Mouse (Mus musculus) MEL (cell line): ENCODE results near the gene Ift52. TPM values are rescaled to one million over a fixed set of nuclear protein-coding genes. Genes with fewer than 3 reads are reported as not detected.

Experiments
- DNase-seq: peaks from one replicate; pipeline ENCODE4 v3.0.0; 2011; ENCODE audit warnings: low read depth, low spot score
- H3K27ac ChIP-seq: 2 replicates; pipeline ENCODE4 v1.5.1; 2012; ENCODE audit warnings: low read depth, mild to moderate bottlenecking, control low read depth, low read length, moderate library complexity; ENCODE audit not compliant: control insufficient read depth
- H3K27me3 ChIP-seq, 2 experiments: fragments of 150-350 bp in 1 of 2; sonication (generic) in 1 of 2; 2 replicates each; pipeline ENCODE4 v1.6.1; 2012; ENCODE audit warnings: low read length in 2 of 2, mild to moderate bottlenecking in 2 of 2, improper control_type of control experiment in 1 of 2, moderate library complexity in 1 of 2; ENCODE audit not compliant: insufficient read depth in 2 of 2, control insufficient read depth in 1 of 2
- H3K36me3 ChIP-seq, 2 experiments: 2 replicates each; pipeline ENCODE4 v1.6.1; 2012 to 2014; ENCODE audit warnings: low read length in 2 of 2, improper control_type of control experiment in 1 of 2, inconsistent platforms in 1 of 2, mild to moderate bottlenecking in 1 of 2; ENCODE audit not compliant: insufficient read depth in 2 of 2, control insufficient read depth in 1 of 2
- H3K4me1 ChIP-seq, 2 experiments: fragments of 150-350 bp in 1 of 2; sonication (generic) in 1 of 2; 2 replicates each; pipeline ENCODE4 v1.6.1; 2012; ENCODE audit warnings: low read length in 2 of 2, improper control_type of control experiment in 1 of 2, mild to moderate bottlenecking in 1 of 2; ENCODE audit not compliant: insufficient read depth in 2 of 2, control insufficient read depth in 1 of 2
- H3K4me3 ChIP-seq, 2 experiments: fragments of 150-350 bp in 1 of 2; sonication (generic) in 1 of 2; 2 replicates each; pipeline ENCODE4 v1.5.1; 2012; ENCODE audit warnings: low read depth in 2 of 2, low read length in 2 of 2, mild to moderate bottlenecking in 2 of 2, moderate library complexity in 2 of 2, control low read depth in 1 of 2, improper control_type of control experiment in 1 of 2; ENCODE audit not compliant: control insufficient read depth in 1 of 2, insufficient read depth in 1 of 2
- H3K79me2 ChIP-seq: 2 replicates; pipeline ENCODE4 v1.6.1; 2012; ENCODE audit warnings: mild to moderate bottlenecking, low read length, moderate library complexity; ENCODE audit not compliant: control insufficient read depth, poor library complexity, insufficient read depth
- H3K9ac ChIP-seq: 2 replicates; pipeline ENCODE4 v1.6.1; 2012; ENCODE audit warnings: low read depth, mild to moderate bottlenecking, control low read depth, low read length, moderate library complexity; ENCODE audit not compliant: control insufficient read depth, poor library complexity, severe bottlenecking
- H3K9me3 ChIP-seq: fragments of 150-350 bp; sonication (generic); replicated peaks from 2 replicates; pipeline ENCODE4 v1.6.1; 2012; ENCODE audit warnings: mild to moderate bottlenecking, low read length, improper control_type of control experiment, moderate library complexity; ENCODE audit not compliant: insufficient read depth
- BHLHE40 ChIP-seq: IDR thresholded peaks from 2 replicates; pipeline ENCODE4 v1.6.1; 2012; ENCODE audit warnings: low read depth, mild to moderate bottlenecking, inconsistent platforms, low read length, improper control_type of control experiment, borderline replicate concordance
- CHD2 ChIP-seq: IDR thresholded peaks from 2 replicates; pipeline ENCODE4 v1.6.1; 2011; ENCODE audit warnings: low read length, improper control_type of control experiment
- CTCF ChIP-seq, 3 experiments: IDR thresholded peaks in 2 of 3; conservative IDR thresholded peaks in 1 of 3; 2 replicates each; pipeline ENCODE4 v1.5.1; 2011 to 2012; ENCODE audit warnings: low read length in 3 of 3, low read depth in 2 of 3, mild to moderate bottlenecking in 2 of 3, improper control_type of control experiment in 1 of 3, inconsistent platforms in 1 of 3, mixed read lengths in 1 of 3, moderate library complexity in 1 of 3; ENCODE audit not compliant: control insufficient read depth in 1 of 3, insufficient read depth in 1 of 3, poor library complexity in 1 of 3, severe bottlenecking in 1 of 3
- E2F4 ChIP-seq: IDR thresholded peaks from 2 replicates; pipeline ENCODE4 v1.6.1; 2011; ENCODE audit warnings: low read depth, low read length, improper control_type of control experiment, borderline replicate concordance
- EP300 ChIP-seq, 2 experiments: IDR thresholded peaks; 2 replicates each; pipeline ENCODE4 v1.6.1; 2011; ENCODE audit warnings: improper control_type of control experiment in 2 of 2, low read length in 2 of 2, low read depth in 1 of 2, mild to moderate bottlenecking in 1 of 2
- ETS1 ChIP-seq: IDR thresholded peaks from 2 replicates; pipeline ENCODE4 v1.6.1; 2012; ENCODE audit warnings: low read depth, mild to moderate bottlenecking, inconsistent platforms, low read length, improper control_type of control experiment, moderate library complexity
- GABPA ChIP-seq: IDR thresholded peaks from 2 replicates; pipeline ENCODE4 v1.6.1; 2012; ENCODE audit warnings: low read depth, mild to moderate bottlenecking, inconsistent platforms, low read length, improper control_type of control experiment, moderate library complexity
- GATA1 ChIP-seq: IDR thresholded peaks from 2 replicates; pipeline ENCODE4 v1.6.1; 2011; ENCODE audit warnings: low read depth, low read length, improper control_type of control experiment
- HCFC1 ChIP-seq: IDR thresholded peaks from 2 replicates; pipeline ENCODE4 v1.6.1; 2012; ENCODE audit warnings: low read depth, mild to moderate bottlenecking, inconsistent platforms, low read length, improper control_type of control experiment, moderate library complexity
- MAZ ChIP-seq: IDR thresholded peaks from 2 replicates; pipeline ENCODE4 v1.6.1; 2012; ENCODE audit warnings: low read depth, mild to moderate bottlenecking, inconsistent platforms, low read length, improper control_type of control experiment
- MEF2A ChIP-seq: IDR thresholded peaks from 2 replicates; pipeline ENCODE4 v1.6.1; 2014; ENCODE audit warnings: low read depth, mild to moderate bottlenecking, inconsistent platforms, low read length, improper control_type of control experiment; ENCODE audit not compliant: poor library complexity, insufficient replicate concordance, severe bottlenecking; ENCODE audit errors: extremely low read depth
- MYB ChIP-seq: IDR thresholded peaks from 2 replicates; pipeline ENCODE4 v1.6.1; 2011; ENCODE audit warnings: mild to moderate bottlenecking, low read depth, low read length, improper control_type of control experiment
- MYC ChIP-seq: IDR thresholded peaks from 2 replicates; pipeline ENCODE4 v1.6.1; 2011; ENCODE audit warnings: low read depth, mild to moderate bottlenecking, low read length, improper control_type of control experiment, moderate library complexity
- NELFE ChIP-seq: IDR thresholded peaks from 2 replicates; pipeline ENCODE4 v1.6.1; 2011; ENCODE audit warnings: low read depth, low read length, improper control_type of control experiment
- NRF1 ChIP-seq: IDR thresholded peaks from 2 replicates; pipeline ENCODE4 v1.6.1; 2014; ENCODE audit warnings: low read depth, mild to moderate bottlenecking, inconsistent platforms, low read length, improper control_type of control experiment, moderate library complexity; ENCODE audit not compliant: poor library complexity, insufficient read depth, severe bottlenecking
- POLR2A ChIP-seq, 2 experiments: IDR thresholded peaks; 2 replicates each; pipeline ENCODE4 v1.6.1; 2011 to 2012; ENCODE audit warnings: low read length in 2 of 2, mild to moderate bottlenecking in 2 of 2, control low read depth in 1 of 2, improper control_type of control experiment in 1 of 2, low read depth in 1 of 2, moderate library complexity in 1 of 2; ENCODE audit not compliant: control insufficient read depth in 1 of 2, insufficient read depth in 1 of 2, poor library complexity in 1 of 2
- POLR2AphosphoS2 ChIP-seq: IDR thresholded peaks from 2 replicates; pipeline ENCODE4 v1.6.1; 2011; ENCODE audit warnings: low read length, improper control_type of control experiment
- POLR2AphosphoS5 ChIP-seq: IDR thresholded peaks from 2 replicates; pipeline ENCODE4 v1.6.1; 2012; ENCODE audit warnings: low read depth, borderline replicate concordance, mild to moderate bottlenecking, inconsistent platforms, low read length, moderate library complexity, mixed read lengths
- SIN3A ChIP-seq: IDR thresholded peaks from 2 replicates; pipeline ENCODE4 v1.6.1; 2012; ENCODE audit warnings: low read length, improper control_type of control experiment, inconsistent platforms
- TBP ChIP-seq: IDR thresholded peaks from 2 replicates; pipeline ENCODE4 v1.8.0; 2011; ENCODE audit warnings: low read depth, low read length, improper control_type of control experiment
- TCF12 ChIP-seq: IDR thresholded peaks from 2 replicates; pipeline ENCODE4 v1.6.1; 2014; ENCODE audit warnings: low read depth, mild to moderate bottlenecking, inconsistent platforms, low read length, improper control_type of control experiment, moderate library complexity
- UBTF ChIP-seq: IDR thresholded peaks from 2 replicates; pipeline ENCODE4 v1.6.1; 2012; ENCODE audit warnings: low read depth, mild to moderate bottlenecking, inconsistent platforms, low read length, improper control_type of control experiment, moderate library complexity, borderline replicate concordance; ENCODE audit not compliant: insufficient read depth
- USF1 ChIP-seq: IDR thresholded peaks from 2 replicates; pipeline ENCODE4 v1.6.1; 2014; ENCODE audit warnings: low read depth, mild to moderate bottlenecking, inconsistent platforms, low read length, improper control_type of control experiment, moderate library complexity
- USF2 ChIP-seq, 2 experiments: IDR thresholded peaks; 2 replicates each; pipeline ENCODE4 v1.6.1; 2011 to 2012; ENCODE audit warnings: improper control_type of control experiment in 2 of 2, low read length in 2 of 2, borderline replicate concordance in 1 of 2, inconsistent platforms in 1 of 2, low read depth in 1 of 2, mild to moderate bottlenecking in 1 of 2; ENCODE audit not compliant: insufficient read depth in 1 of 2
- ZKSCAN1 ChIP-seq: IDR thresholded peaks from 2 replicates; pipeline ENCODE4 v1.6.1; 2012; ENCODE audit warnings: low read depth, mild to moderate bottlenecking, inconsistent platforms, low read length, improper control_type of control experiment, moderate library complexity
- ZMIZ1 ChIP-seq: IDR thresholded peaks from 2 replicates; pipeline ENCODE4 v1.6.1; 2012; ENCODE audit warnings: low read depth, mild to moderate bottlenecking, inconsistent platforms, low read length, improper control_type of control experiment, moderate library complexity
- ZNF384 ChIP-seq: IDR thresholded peaks from 2 replicates; pipeline ENCODE4 v1.6.1; 2012; ENCODE audit warnings: low read depth, mild to moderate bottlenecking, inconsistent platforms, low read length, improper control_type of control experiment
- polyA plus RNA-seq, 2 experiments: library from polyadenylated mRNA; stranded (reverse) in 1 of 2; unstranded in 1 of 2; fragments of >175 nt in 1 of 2; fragments of >200 nt in 1 of 2; gene quantifications; 2 replicates each; pipeline versions ENCODE4 v1.2.1 to v1.2.4; 2012; ENCODE audit warnings: low replicate concordance in 2 of 2, low read depth in 1 of 2; ENCODE audit not compliant: insufficient read length in 2 of 2, insufficient read depth in 1 of 2, missing spikeins in 1 of 2
- total RNA-seq: library from RNA; depleted of rRNA; stranded (reverse); fragments of 300-350 nt; gene quantifications from 2 replicates; pipeline ENCODE4 v1.2.3, GENCODE M21; 2012

Gene Ift52
- total and polyA plus RNA-seq, 3 experiments = 10.9 to 32.7 TPM; not detected in 1

DNA sequence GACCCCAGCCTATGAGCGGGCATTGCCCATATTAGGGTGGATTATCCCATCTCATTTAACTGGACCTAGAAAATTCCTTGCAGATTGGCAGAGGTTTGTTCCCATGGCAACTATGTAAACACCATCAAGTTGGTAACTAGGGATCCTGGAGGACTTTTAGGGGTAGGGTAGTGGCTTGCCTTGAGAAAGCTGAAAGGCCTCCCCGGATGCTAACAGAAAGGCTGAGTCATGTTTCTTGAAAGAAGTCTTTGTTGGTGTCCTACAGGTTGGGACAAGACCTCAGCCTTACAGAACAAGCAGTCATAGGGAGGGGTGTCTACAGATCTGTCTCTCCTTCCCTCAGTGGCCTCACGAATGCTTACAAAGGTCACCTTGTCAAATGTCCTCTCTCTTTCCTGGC, 58.1 kb downstream of the Ift52 start:
- no peaks in the 10 kb centered on the region for H3K9me3 ChIP-seq
- no peak for DNase-seq
- H3K27me3 ChIP-seq = no peaks in the 10 kb centered on the region
- H3K4me1 ChIP-seq = no peaks in the 10 kb centered on the region
- H3K4me3 ChIP-seq = no peak overlapping the region
- H3K27ac ChIP-seq = no peak overlapping the region
- no peak overlapping the region for H3K9ac ChIP-seq
- H3K79me2 ChIP-seq = no peaks in the 10 kb centered on the region
- H3K36me3 ChIP-seq = peaks cover 0 to 4% of the 10 kb centered on the region in 2 experiments; a peak in 2 of 4 replicates
- TF ChIP-seq EP300 (IDR thresholded peaks at IDR 0.05; ENCODE audit: low read depth in 1 of 2, low read length in 2 of 2) = no peak

DNA sequence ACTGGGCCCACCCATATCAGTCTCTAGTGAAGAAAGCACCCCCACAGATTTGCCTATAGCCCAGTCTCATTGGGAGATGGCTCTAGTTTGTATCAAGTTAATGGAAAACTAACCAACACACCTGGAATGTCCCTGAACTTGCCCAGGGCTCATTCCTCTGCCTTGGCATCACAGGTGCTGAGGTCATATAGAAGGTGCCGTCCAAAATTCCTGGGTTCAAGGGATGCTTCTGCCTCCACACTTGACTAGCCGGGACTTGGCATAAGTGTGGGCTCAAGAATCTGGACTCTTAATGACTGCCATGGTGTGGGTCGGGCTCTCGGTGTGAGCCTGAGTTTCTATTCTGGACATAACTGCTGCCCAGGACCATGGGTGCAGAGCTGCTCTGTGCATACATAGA, 61.9 kb downstream of the Ift52 start:
- Histone ChIP-seq H3K4me1 (no peaks in the 10 kb centered on the region), H3K4me3 (no peak overlapping the region)

DNA sequence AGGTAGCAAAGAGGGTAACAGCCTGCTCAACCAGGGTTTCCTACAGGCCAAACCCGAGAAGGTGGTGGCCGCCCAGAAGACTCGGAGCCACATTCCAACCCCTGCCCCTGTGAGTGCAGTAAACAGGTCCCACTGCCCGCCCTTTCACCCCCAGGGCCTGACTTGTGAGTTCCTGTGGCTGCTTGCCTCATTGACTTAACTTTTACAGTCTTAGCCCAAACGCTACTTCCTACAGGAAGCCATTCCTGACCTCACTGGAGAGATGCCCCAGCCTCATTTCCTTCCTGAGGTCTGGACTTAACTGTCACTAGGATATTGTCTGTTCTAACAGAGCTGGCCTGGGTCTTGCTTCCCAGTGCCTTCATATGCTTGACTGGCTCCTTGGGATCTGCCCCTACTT, 65.4 kb downstream of the Ift52 start:
- TF ChIP-seq GATA1 = no peak
- no peak for TF ChIP-seq MAZ
- TF ChIP-seq POLR2A (IDR thresholded peaks at IDR 0.05; ENCODE audit: control insufficient read depth in 1 of 2, insufficient read depth in 1 of 2, low read depth in 1 of 2, low read length in 2 of 2, poor library complexity in 1 of 2) = no peak
- no peak for TF ChIP-seq POLR2AphosphoS2
- no peak for TF ChIP-seq TBP
- TF ChIP-seq EP300 (IDR thresholded peaks at IDR 0.05; ENCODE audit: low read depth in 1 of 2, low read length in 2 of 2) = no peak
- no peak for TF ChIP-seq HCFC1
- TF ChIP-seq NELFE = no peak
- TF ChIP-seq ZNF384 = no peak
- TF ChIP-seq UBTF = no peak
- TF ChIP-seq E2F4 = no peak
- TF ChIP-seq USF2 (IDR thresholded peaks at IDR 0.05; ENCODE audit: borderline replicate concordance in 1 of 2, insufficient read depth in 1 of 2, low read depth in 1 of 2, low read length in 2 of 2) = no peak
- TF ChIP-seq ZKSCAN1 = no peak
- no peak for TF ChIP-seq SIN3A
- TF ChIP-seq MYB = no peak
- no peak for TF ChIP-seq MEF2A
- TF ChIP-seq CTCF (IDR thresholded peaks at IDR 0.05 in 2 of 3, conservative IDR thresholded peaks at IDR 0.05 in 1 of 3; ENCODE audit: control insufficient read depth in 1 of 3, insufficient read depth in 1 of 3, low read depth in 2 of 3, low read length in 3 of 3, poor library complexity in 1 of 3, severe bottlenecking in 1 of 3) = no peak
- TF ChIP-seq BHLHE40 = no peak
- TF ChIP-seq ZMIZ1 = no peak
- TF ChIP-seq TCF12 = no peak
- no peak overlapping the region for H3K27ac ChIP-seq
- no peaks in the 10 kb centered on the region; a peak in 1 of 4 replicates for H3K36me3 ChIP-seq

More for the DNA sequence above, 61.9 kb downstream of the Ift52 start:
- no peak overlapping the region for H3K27ac ChIP-seq
- no peak for DNase-seq
- no peaks in the 10 kb centered on the region for H3K79me2 ChIP-seq
- no peak for TF ChIP-seq USF1
- no peak for TF ChIP-seq POLR2AphosphoS5
- TF ChIP-seq ZKSCAN1 = no peak
- no peak for TF ChIP-seq UBTF
- TF ChIP-seq GATA1 = no peak
- TF ChIP-seq CHD2 = no peak
- TF ChIP-seq SIN3A = no peak
- no peak for TF ChIP-seq NELFE
- no peak for TF ChIP-seq MYC
- TF ChIP-seq ETS1 = no peak
- no peak for TF ChIP-seq MYB
- TF ChIP-seq HCFC1 = no peak
- no peak for TF ChIP-seq TBP
- TF ChIP-seq GABPA = no peak
- no peak for TF ChIP-seq NRF1
- H3K36me3 ChIP-seq = peaks cover 0 to 2% of the 10 kb centered on the region in 2 experiments; a peak in 1 of 4 replicates
- H3K27me3 ChIP-seq = no peaks in the 10 kb centered on the region
- H3K9ac ChIP-seq = no peak overlapping the region
- H3K9me3 ChIP-seq = no peaks in the 10 kb centered on the region

More for the DNA sequence above, 65.4 kb downstream of the Ift52 start:
- Histone ChIP-seq H3K4me3 (no peak overlapping the region), H3K4me1 (no peaks in the 10 kb centered on the region), H3K79me2 (no peaks in the 10 kb centered on the region), H3K9me3 (no peaks in the 10 kb centered on the region), H3K9ac (no peak overlapping the region), H3K27me3 (no peaks in the 10 kb centered on the region)
- no peak for DNase-seq
